In genomic region chr1:125575458-125576114, GRCm38 (mm10) we compare ENCODE assay signal across 27 mouse cellular contexts. TPM values are rescaled to one million over a fixed set of nuclear protein-coding genes. Genes with fewer than 3 reads are reported as not detected.
DNase-seq lines count a peak whose midpoint lies in the region; ATAC-seq lines count a peak whose summit lies in the region.
"Had no signal": no experiment of that assay in that cellular context is flagged by ENCODE, and none has a peak within 500 bp of the region (broad histone marks: within the 10 kb centered on the region; RNA-seq: fewer than 3 reads in every experiment).

No protein-coding gene starts in this region.

- H3K9me3 ChIP-seq in heart, embryonic 10.5 days = no peaks in the 10 kb centered on the region
- H3K9me3 ChIP-seq in heart, embryonic 16.5 days (replicated peaks; ENCODE audit: control insufficient read depth, low read length) = no peaks in the 10 kb centered on the region
- H3K9me3 ChIP-seq in hindbrain, embryonic 16.5 days (ENCODE audit: control insufficient read depth, low read length) = no peaks in the 10 kb centered on the region
- H3K9me3 ChIP-seq: forebrain, embryonic 13.5 days; limb, embryonic 13.5 days; liver, embryonic 13.5 days; megakaryocyte, embryonic 14.5 days; neural tube, embryonic 12.5 days; stomach, embryonic 15.5 days had no signal

- no peaks in the 10 kb centered on the region for H3K4me1 ChIP-seq in heart, embryonic 10.5 days
- H3K4me1 ChIP-seq in heart, embryonic 16.5 days (ENCODE audit: control insufficient read depth, insufficient read depth, low read length) = peaks cover 14% of the 10 kb centered on the region
- H3K4me1 ChIP-seq in hindbrain, embryonic 16.5 days (ENCODE audit: control insufficient read depth, insufficient read depth, low read depth, low read length) = no peaks in the 10 kb centered on the region
- H3K4me1 ChIP-seq: forebrain, embryonic 13.5 days; limb, embryonic 13.5 days; liver, embryonic 13.5 days; neural tube, embryonic 12.5 days; stomach, embryonic 15.5 days had no signal

- ATAC-seq in frontal cortex, adult (ENCODE audit: low TSS enrichment) = peak; percentile 78
- ATAC-seq in heart, embryonic 16.5 days (replicated peaks; ENCODE audit: extremely low read depth, insufficient read depth, low FRiP score) = peak; percentile 97
- ATAC-seq in hindbrain, embryonic 16.5 days = no peak
- ATAC-seq: CD4-positive, CD25-positive, alpha-beta regulatory T cell, adult 4 months; forebrain, embryonic 13.5 days; intestine, postnatal 0 days had no signal

- H3K4me2 ChIP-seq in heart, embryonic 16.5 days (ENCODE audit: low read depth, low read length) = peak overlapping the region; percentile 41
- no peak overlapping the region for H3K4me2 ChIP-seq in hindbrain, embryonic 16.5 days (ENCODE audit: low read length)
- H3K4me2 ChIP-seq: forebrain, embryonic 13.5 days; limb, embryonic 13.5 days; liver, embryonic 13.5 days; lung, embryonic 14.5 days; neural tube, embryonic 12.5 days; stomach, embryonic 15.5 days had no signal

- H3K4me3 ChIP-seq in heart, embryonic 10.5 days = no peak overlapping the region
- no peak overlapping the region for H3K4me3 ChIP-seq in heart, embryonic 16.5 days (ENCODE audit: low read length)
- no peak overlapping the region for H3K4me3 ChIP-seq in hindbrain, embryonic 16.5 days (ENCODE audit: low read length)
- H3K4me3 ChIP-seq: forebrain, embryonic 13.5 days; limb, embryonic 13.5 days; liver, embryonic 13.5 days; neural tube, embryonic 12.5 days; stomach, embryonic 15.5 days had no signal

- WGBS in heart, embryonic 10.5 days = 51% methylated on average over 10 of the region's 10 CpGs
- 37% methylated on average over 10 of the region's 10 CpGs for WGBS in heart, embryonic 16.5 days
- WGBS in hindbrain, embryonic 16.5 days = 93% methylated on average over 10 of the region's 10 CpGs

- no peaks in the 10 kb centered on the region for H3K27me3 ChIP-seq in heart, embryonic 10.5 days (ENCODE audit: insufficient read depth, poor library complexity, severe bottlenecking)
- H3K27me3 ChIP-seq in heart, embryonic 16.5 days (ENCODE audit: control insufficient read depth, insufficient read depth, low read length) = no peaks in the 10 kb centered on the region
- H3K27me3 ChIP-seq in hindbrain, embryonic 16.5 days (replicated peaks; ENCODE audit: control insufficient read depth, insufficient read depth, low read length) = no peaks in the 10 kb centered on the region
- H3K27me3 ChIP-seq: forebrain, embryonic 13.5 days; limb, embryonic 13.5 days; liver, embryonic 13.5 days; megakaryocyte, embryonic 14.5 days; neural tube, embryonic 12.5 days; stomach, embryonic 15.5 days had no signal

- peak overlapping the region; percentile 61 for H3K9ac ChIP-seq in heart, embryonic 16.5 days (ENCODE audit: low read length)
- no peak overlapping the region for H3K9ac ChIP-seq in hindbrain, embryonic 16.5 days (ENCODE audit: low read depth, low read length)
- H3K9ac ChIP-seq: forebrain, embryonic 13.5 days; limb, embryonic 13.5 days; liver, embryonic 13.5 days; lung, embryonic 14.5 days; neural tube, embryonic 12.5 days; stomach, embryonic 15.5 days had no signal

- H3K27ac ChIP-seq in heart, embryonic 10.5 days = peak overlapping the region; percentile 77
- peak overlapping the region; percentile 98 for H3K27ac ChIP-seq in heart, embryonic 16.5 days (ENCODE audit: low read length)
- no peak overlapping the region for H3K27ac ChIP-seq in hindbrain, embryonic 16.5 days (ENCODE audit: low read depth, low read length)
- H3K27ac ChIP-seq: forebrain, embryonic 13.5 days; limb, embryonic 13.5 days; liver, embryonic 13.5 days; neural tube, embryonic 12.5 days; stomach, embryonic 15.5 days had no signal

- DNase-seq in frontal cortex, postnatal 36 days (ENCODE audit: low spot score in 2 of 2) = no peak
- DNase-seq in 416B (ENCODE audit: low read depth) = peak; percentile 36
- DNase-seq in heart, embryonic 10.5 days (ENCODE audit: low spot score) = no peak
- DNase-seq in T-cell, adult 2 months (ENCODE audit: low spot score) = no peak
- DNase-seq in right cerebral cortex, postnatal 14 days = no peak
- DNase-seq: cerebellum, adult 18-20 months; cerebellum, postnatal 36 days; gastrocnemius, postnatal 14 days; kidney, postnatal 25 days; liver, embryonic 13.5 days; lung, embryonic 14.5 days; lung, postnatal 36 days; midbrain, embryonic 14.5 days; retina, postnatal 1 day; right cerebral cortex, postnatal 4 days; thymus, adult 18-20 months; thymus, postnatal 36 days had no signal

- H3K36me3 ChIP-seq in heart, embryonic 10.5 days = peaks cover 50% of the 10 kb centered on the region
- H3K36me3 ChIP-seq in heart, embryonic 16.5 days (ENCODE audit: control insufficient read depth, insufficient read depth) = peaks cover 40% of the 10 kb centered on the region
- peaks cover 33% of the 10 kb centered on the region for H3K36me3 ChIP-seq in hindbrain, embryonic 16.5 days (ENCODE audit: control insufficient read depth, insufficient read depth, low read length)

RNA-seq across cellular contexts. Expression of gene Slc35f5, which starts 15.2 kb away (rescaled TPM):
- 36.1 and 37.0 TPM in 2 replicates for polyA plus RNA-seq in heart, embryonic 10.5 days (2016; fragmentation: Nextera tagmentation; extraction: Ambion mirVana)
- 93.2 and 97.2 TPM in 2 replicates for polyA plus RNA-seq in heart, embryonic 16.5 days (2015; fragmentation: Nextera tagmentation; extraction: Ambion mirVana)
- polyA plus RNA-seq in hindbrain, embryonic 16.5 days (2015; fragmentation: Nextera tagmentation; extraction: Ambion mirVana) = 36.3 and 37.8 TPM in 2 replicates
